Mouse (Mus musculus) skeletal muscle tissue, postnatal 0 days (tissue): ENCODE data around the gene Scarf2. TPM values are rescaled to one million over a fixed set of nuclear protein-coding genes. Genes with fewer than 3 reads are reported as not detected.

ENCODE experiments used
- polyA plus RNA-seq: library from polyadenylated mRNA; unstranded; fragments of >200 nt; fragmentation: Nextera tagmentation; extraction: Ambion mirVana; gene quantifications from 2 replicates; pipeline ENCODE4 v1.2.1, GENCODE M21; 2015

Scarf2 gene
- polyA plus RNA-seq: 8.1 and 13.0 TPM in 2 replicates

GRCm38 (mm10) chr16:17796971-17797811 lies at the start of gene Scarf2:
TSS of gene Scarf2 (plus strand) at chr16:17797282.

GRCm38 (mm10) chr16:17759344-17759773 lies 37.7 kb upstream of the Scarf2 start, which contains the start of gene Klhl22:
TSS of gene Klhl22 (plus strand) at chr16:17759618.

DNA sequence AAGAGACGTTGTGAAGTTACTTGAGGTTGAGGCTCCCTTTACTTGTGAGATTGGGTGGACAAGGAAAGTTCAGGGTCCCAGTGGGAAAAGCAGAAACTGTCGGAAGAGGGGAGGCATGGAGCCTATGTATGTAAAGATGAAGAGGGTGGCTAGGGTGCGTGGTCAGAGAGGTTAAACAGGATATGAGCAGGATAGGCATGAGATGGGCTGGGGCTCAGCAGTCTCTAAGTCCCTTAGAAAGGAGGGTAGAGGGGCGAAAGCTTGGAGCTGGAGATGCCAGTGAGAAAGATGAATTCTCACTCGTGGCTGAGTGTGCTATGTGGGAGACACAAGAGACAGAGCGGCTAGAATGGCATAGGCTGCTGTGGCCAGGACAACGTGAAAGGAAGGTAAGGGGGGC lies 35.7 kb downstream of the Scarf2 start, which contains the start of gene B830017H08Rik:
Gene B830017H08Rik (plus strand): TSS at position 301 of the 400 bp plus-strand sequence.

GRCm38 (mm10) chr16:17838051-17838450 lies 41.0 kb downstream of the Scarf2 start, which contains the start of gene Car15:
TSS of gene Car15 (minus strand) at chr16:17838364.

Other genes with a start within 250 kb of the Scarf2 start
- gene Lrrc74b, start 236.0 kb upstream of the Scarf2 start, polyA plus RNA-seq: 2.1 and 2.7 TPM in 2 replicates
- gene P2rx6, start 235.4 kb upstream of the Scarf2 start, polyA plus RNA-seq: 5.7 and 6.2 TPM in 2 replicates
- gene Slc7a4, start 214.1 kb upstream of the Scarf2 start, polyA plus RNA-seq: 3.6 and 3.7 TPM in 2 replicates
- gene Smpd4, start 177.9 kb upstream of the Scarf2 start, polyA plus RNA-seq: 6.6 and 7.0 TPM in 2 replicates
- gene Ccdc74a, start 150.8 kb upstream of the Scarf2 start, polyA plus RNA-seq: 2.9 TPM in 2 replicates
- 20.2 and 21.1 TPM in 2 replicates for gene Med15, start 64.4 kb upstream of the Scarf2 start, polyA plus RNA-seq
- 40.6 and 43.2 TPM in 2 replicates for gene Klhl22, start 37.7 kb upstream of the Scarf2 start, polyA plus RNA-seq
- not detected in 2 replicates for gene B830017H08Rik, start 35.8 kb downstream of the Scarf2 start, polyA plus RNA-seq
- gene Car15, start 41.1 kb downstream of the Scarf2 start, polyA plus RNA-seq: 0.38 and 0.86 TPM in 2 replicates
- gene Gm20518, start 94.4 kb downstream of the Scarf2 start, polyA plus RNA-seq: 0.12 TPM in 1 of 2 replicates, not detected in the other
- 0.06 TPM in 1 of 2 replicates, not detected in the other for gene Tssk1, start 96.9 kb downstream of the Scarf2 start, polyA plus RNA-seq
- gene Dgcr2, start 101.3 kb downstream of the Scarf2 start, polyA plus RNA-seq: 27.3 and 28.6 TPM in 2 replicates
- gene Tssk2, start 101.4 kb downstream of the Scarf2 start, polyA plus RNA-seq: not detected in 2 replicates
- gene Ess2, start 114.1 kb downstream of the Scarf2 start, polyA plus RNA-seq: 16.1 and 17.6 TPM in 2 replicates
- gene Gsc2, start 117.8 kb downstream of the Scarf2 start, polyA plus RNA-seq: not detected in 2 replicates
- 12.0 and 57.5 TPM in 2 replicates for gene Slc25a1, start 130.9 kb downstream of the Scarf2 start, polyA plus RNA-seq
- gene Vpreb2, start 183.1 kb downstream of the Scarf2 start, polyA plus RNA-seq: not detected in 2 replicates